ENCODE assay signal across 9 mouse cellular contexts in genomic region chr12:3255966-3256365, GRCm38 (mm10).
"Had no signal": no experiment of that assay in that cellular context is flagged by ENCODE, and none has a peak within 500 bp of the region (broad histone marks: within the 10 kb centered on the region; RNA-seq: fewer than 3 reads in every experiment).

No protein-coding gene starts in this region.

- H3K9ac ChIP-seq: midbrain, embryonic 12.5 days; neural tube, embryonic 13.5 days had no signal

- H3K4me3 ChIP-seq: left cerebral cortex, adult 2 months; limb, embryonic 10.5 days; midbrain, embryonic 12.5 days; neural tube, embryonic 13.5 days had no signal

- ATAC-seq: midbrain, embryonic 16.5 days had no signal

- H3K27ac ChIP-seq: left cerebral cortex, adult 2 months; limb, embryonic 10.5 days; midbrain, embryonic 12.5 days; neural tube, embryonic 13.5 days had no signal

- H3K27me3 ChIP-seq: midbrain, embryonic 12.5 days; neural tube, embryonic 13.5 days had no signal

- DNase-seq: kidney, postnatal 10 days; lung, adult 18-20 months; right cerebral cortex, postnatal 25 days; thymus, postnatal 36 days had no signal

- H3K9me3 ChIP-seq: limb, embryonic 10.5 days; midbrain, embryonic 12.5 days; neural tube, embryonic 13.5 days had no signal

- H3K4me2 ChIP-seq: midbrain, embryonic 12.5 days; neural tube, embryonic 13.5 days had no signal

- H3K4me1 ChIP-seq: limb, embryonic 10.5 days; midbrain, embryonic 12.5 days; neural tube, embryonic 13.5 days had no signal
